ENCODE assay signal across 7 mouse cellular contexts in genomic region chr5:45670280-45670670, GRCm38 (mm10). TPM values are rescaled to one million over a fixed set of nuclear protein-coding genes. Genes with fewer than 3 reads are reported as not detected.
DNase-seq lines count a peak whose midpoint lies in the region; ATAC-seq and TF ChIP-seq lines count a peak whose summit lies in the region.

No protein-coding gene starts in this region.

- no peak for DNase-seq in spleen, adult 2 months (ENCODE audit: low read depth in 1 of 2, low spot score in 2 of 2)
- no peak for DNase-seq in spleen, postnatal 10 days (ENCODE audit: low spot score in 2 of 2)
- no peak for DNase-seq in B cell, adult 2 months
- DNase-seq in cerebellum, adult 9-11 months = no peak

- no peak for TF ChIP-seq CTCF in spleen, adult 2 months (IDR thresholded peaks at IDR 0.05; ENCODE audit: extremely low read depth, insufficient read depth, insufficient read length, insufficient replicate concordance)

- peak overlapping the region; percentile 70 for H3K9ac ChIP-seq in embryonic facial prominence, embryonic 15.5 days
- peak overlapping the region; percentile 82 for H3K9ac ChIP-seq in limb, embryonic 13.5 days
- H3K9ac ChIP-seq in stomach, embryonic 16.5 days (ENCODE audit: low read length) = peak overlapping the region; percentile 91

- under 1% methylated on average over 13 of the region's 13 CpGs for WGBS in spleen, adult 2 months
- under 1% methylated on average over 13 of the region's 13 CpGs for WGBS in embryonic facial prominence, embryonic 15.5 days
- under 1% methylated on average over 13 of the region's 13 CpGs for WGBS in limb, embryonic 13.5 days
- WGBS in stomach, embryonic 16.5 days = under 1% methylated on average over 13 of the region's 13 CpGs

- no peak overlapping the region for H3K27ac ChIP-seq in spleen, adult 2 months (ENCODE audit: insufficient read depth, low read length)
- peak overlapping the region; percentile 87 for H3K27ac ChIP-seq in embryonic facial prominence, embryonic 15.5 days (replicated peaks)
- peak overlapping the region; percentile 85 for H3K27ac ChIP-seq in limb, embryonic 13.5 days
- H3K27ac ChIP-seq in stomach, embryonic 16.5 days (ENCODE audit: low read length) = peak overlapping the region; percentile 87

- TF ChIP-seq POLR2A in spleen, adult 2 months (IDR thresholded peaks at IDR 0.05; ENCODE audit: low read depth, low read length) = no peak

- H3K9me3 ChIP-seq in embryonic facial prominence, embryonic 15.5 days (replicated peaks) = no peaks in the 10 kb centered on the region
- no peaks in the 10 kb centered on the region for H3K9me3 ChIP-seq in limb, embryonic 13.5 days
- no peaks in the 10 kb centered on the region for H3K9me3 ChIP-seq in stomach, embryonic 16.5 days (replicated peaks; ENCODE audit: control insufficient read depth, low read length)

- peak overlapping the region; percentile 77 for H3K4me3 ChIP-seq in spleen, adult 2 months (ENCODE audit: extremely low read depth, insufficient read depth, insufficient read length)
- peak overlapping the region; percentile 78 for H3K4me3 ChIP-seq in embryonic facial prominence, embryonic 15.5 days (replicated peaks)
- H3K4me3 ChIP-seq in limb, embryonic 13.5 days = peak overlapping the region; percentile 83
- H3K4me3 ChIP-seq in stomach, embryonic 16.5 days (replicated peaks; ENCODE audit: low read length) = peak overlapping the region; percentile 87

- ATAC-seq in embryonic facial prominence, embryonic 15.5 days (ENCODE audit: insufficient number of reproducible peaks, low FRiP score, low TSS enrichment, low read depth) = no peak
- no peak for ATAC-seq in limb, embryonic 13.5 days (ENCODE audit: low FRiP score, low read depth)
- ATAC-seq in stomach, embryonic 16.5 days (ENCODE audit: insufficient read depth, low FRiP score) = no peak

- peak overlapping the region; percentile 91 for H3K4me2 ChIP-seq in embryonic facial prominence, embryonic 15.5 days (replicated peaks)
- H3K4me2 ChIP-seq in limb, embryonic 13.5 days (replicated peaks) = peak overlapping the region; percentile 85
- H3K4me2 ChIP-seq in stomach, embryonic 16.5 days (ENCODE audit: low read depth, low read length) = peak overlapping the region; percentile 72

- no peaks in the 10 kb centered on the region for H3K27me3 ChIP-seq in spleen, adult 2 months (ENCODE audit: control insufficient read depth, insufficient read depth, low read length)
- no peaks in the 10 kb centered on the region for H3K27me3 ChIP-seq in embryonic facial prominence, embryonic 15.5 days
- H3K27me3 ChIP-seq in limb, embryonic 13.5 days = no peaks in the 10 kb centered on the region
- H3K27me3 ChIP-seq in stomach, embryonic 16.5 days (ENCODE audit: control insufficient read depth, insufficient read depth, low read length) = no peaks in the 10 kb centered on the region

- H3K4me1 ChIP-seq in spleen, adult 2 months (ENCODE audit: control insufficient read depth, insufficient read depth, insufficient read length) = peaks cover 4% of the 10 kb centered on the region; the same call in 1 of the 2 replicates
- H3K4me1 ChIP-seq in embryonic facial prominence, embryonic 15.5 days = peaks cover 5% of the 10 kb centered on the region
- H3K4me1 ChIP-seq in limb, embryonic 13.5 days = peaks cover 13% of the 10 kb centered on the region
- H3K4me1 ChIP-seq in stomach, embryonic 16.5 days (ENCODE audit: control insufficient read depth, insufficient read depth, low read length) = peaks cover 12% of the 10 kb centered on the region

- no peaks in the 10 kb centered on the region for H3K36me3 ChIP-seq in spleen, adult 2 months (ENCODE audit: control insufficient read depth, insufficient read depth, low read length)
- 0 out of 2 replicates have a peak, but pooled peaks cover 2% of the 10 kb centered on the region for H3K36me3 ChIP-seq in embryonic facial prominence, embryonic 15.5 days
- no peaks in the 10 kb centered on the region; the same call in 1 of the 2 replicates for H3K36me3 ChIP-seq in limb, embryonic 13.5 days
- no peaks in the 10 kb centered on the region for H3K36me3 ChIP-seq in stomach, embryonic 16.5 days (ENCODE audit: control insufficient read depth, insufficient read depth, low read length)

RNA-seq across cellular contexts. Expression of gene Ncapg, which starts 0.6 kb away (rescaled TPM):
- 1.0 and 1.2 TPM in 2 replicates for polyA plus RNA-seq in spleen, adult 2 months (2012; rRNA removed)
- polyA plus RNA-seq in embryonic facial prominence, embryonic 15.5 days (2015; fragmentation: Nextera tagmentation; extraction: Ambion mirVana) = 34.9 and 35.0 TPM in 2 replicates
- 48.2 and 49.7 TPM in 2 replicates for polyA plus RNA-seq in limb, embryonic 13.5 days (2015; fragmentation: Nextera tagmentation; extraction: Ambion mirVana)
- polyA plus RNA-seq in stomach, embryonic 16.5 days (2015; fragmentation: Nextera tagmentation; extraction: Ambion mirVana) = 41.2 and 44.2 TPM in 2 replicates

RNA-seq across cellular contexts. Expression of gene Fam184b, which starts 30.9 kb away (rescaled TPM):
- polyA plus RNA-seq in spleen, adult 2 months (2012; rRNA removed) = 0.06 and 0.08 TPM in 2 replicates
- polyA plus RNA-seq in embryonic facial prominence, embryonic 15.5 days (2015; fragmentation: Nextera tagmentation; extraction: Ambion mirVana) = 1.2 and 1.4 TPM in 2 replicates
- 2.1 and 2.6 TPM in 2 replicates for polyA plus RNA-seq in limb, embryonic 13.5 days (2015; fragmentation: Nextera tagmentation; extraction: Ambion mirVana)
- 2.8 and 3.1 TPM in 2 replicates for polyA plus RNA-seq in stomach, embryonic 16.5 days (2015; fragmentation: Nextera tagmentation; extraction: Ambion mirVana)

Comparison
In these comparisons a context has a peak if more than half of its experiments do, and no peak if none do; other contexts are left out.
1. RNA of gene Ncapg, which starts 0.6 kb away (polyA plus RNA-seq): 48.2 to 49.7 TPM in limb, embryonic 13.5 days, 41.2 to 44.2 TPM in stomach, embryonic 16.5 days and 34.9 to 35.0 TPM in embryonic facial prominence, embryonic 15.5 days; 1.0 to 1.2 TPM in spleen, adult 2 months; every median in the first group is over 10 times any median in the second.
2. Peak in every context shown above with its lines, with median percentiles within 50 percentile points of each other: H3K4me3 ChIP-seq, H3K4me2 ChIP-seq and H3K9ac ChIP-seq.